Mouse (Mus musculus): ENCODE data around the gene Rtp4.

DNA sequence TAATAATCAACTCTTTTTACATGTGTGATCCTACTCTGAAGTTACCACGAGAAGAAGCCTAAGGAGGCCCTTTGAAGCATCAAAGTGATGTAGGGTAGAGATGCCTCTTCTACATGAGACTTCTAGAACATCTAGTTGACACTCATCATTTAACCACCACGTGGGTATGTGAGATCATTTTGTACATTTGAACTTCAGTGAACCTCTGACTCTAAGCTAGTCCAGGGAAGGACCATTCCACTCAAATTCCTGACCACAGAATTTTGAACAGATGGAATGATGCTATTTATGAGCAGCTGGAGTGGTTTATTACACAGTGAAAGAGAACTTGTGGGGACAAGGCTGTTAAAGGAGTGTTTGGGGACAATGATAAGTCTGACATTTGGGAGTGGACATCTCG is 17.6 kb upstream of the Rtp4 start:
- no peak for TF ChIP-seq MAFK (IDR thresholded peaks at IDR 0.05; ENCODE audit: insufficient read depth, low read depth, low read length)
- TF ChIP-seq ZNF384 (IDR thresholded peaks at IDR 0.05; ENCODE audit: low read depth, low read length): no peak
- no peak for TF ChIP-seq ZC3H11A (IDR thresholded peaks at IDR 0.05; ENCODE audit: borderline replicate concordance, low read depth, low read length)

Measured in ES-E14 (cell line).